Mouse (Mus musculus): ENCODE measurements around the gene Ldhb. TPM values are rescaled to one million over a fixed set of nuclear protein-coding genes. Genes with fewer than 3 reads are reported as not detected.

Gene Ldhb
- total RNA-seq, 2 experiments from 2014 or later: 2,735 to 2,880 TPM

GRCm38 (mm10) chr6:142458010-142458409, 49.7 kb downstream of the Ldhb start:
- DNase-seq: no peak
- intact Hi-C loops (cut with DNase I): no loop called here

- intact Hi-C loops (cut with DNase I): no loop called here
- no peak for DNase-seq
Measured at GRCm38 (mm10) chr6:142455314-142455996, 52.3 kb downstream of the Ldhb start.

- intact Hi-C loops (cut with DNase I): no loop called here
Measured at GRCm38 (mm10) chr6:142453311-142453710, 54.4 kb downstream of the Ldhb start.

GRCm38 (mm10) chr6:142451381-142451780, 56.4 kb downstream of the Ldhb start:
- intact Hi-C loops (cut with DNase I): no loop called here
- DNase-seq: no peak

More at GRCm38 (mm10) chr6:142453311-142453710, 54.4 kb downstream of the Ldhb start:
- no peak for DNase-seq

Other genes with a start within 250 kb of the Ldhb start
- not detected for gene Iapp, start 209.5 kb downstream of the Ldhb start, total RNA-seq (2021)
- not detected for gene Slco1a5, start 185.0 kb downstream of the Ldhb start, total RNA-seq (2021)
- 10 to 100 TPM in 1 of 2 experiments, 1 to 10 TPM in 1; 8.7 to 10.5 TPM for gene Pyroxd1, start 162.3 kb downstream of the Ldhb start, total RNA-seq (2021)
- 1 to 10 TPM; 7.8 to 8.3 TPM for gene Recql, start 120.9 kb downstream of the Ldhb start, total RNA-seq (2021)
- gene Golt1b, start 120.7 kb downstream of the Ldhb start, total RNA-seq (2021): 10 to 100 TPM; 14.5 to 15.4 TPM
- not detected for gene Spx, start 94.5 kb downstream of the Ldhb start, total RNA-seq (2021)
- under 1 TPM in 1 of 2 experiments, not detected in 1; 0.50 TPM for gene Gys2, start 34.8 kb downstream of the Ldhb start, total RNA-seq (2021)
- 10 to 100 TPM; 28.3 to 31.3 TPM for gene Kcnj8, start 63.7 kb upstream of the Ldhb start, total RNA-seq (2021)
- 100 to 1,000 TPM; 238 to 242 TPM for gene Abcc9, start 194.4 kb upstream of the Ldhb start, total RNA-seq (2021)
- 10 to 100 TPM; 31.9 to 36.0 TPM for gene Cmas, start 248.7 kb upstream of the Ldhb start, total RNA-seq (2021)